Mouse (Mus musculus) E14TG2a.4 (cell line): ENCODE data around the gene Usp19.

Source experiments
- CTCF ChIP-seq: conservative IDR thresholded peaks from 2 replicates; pipeline ENCODE4 v1.5.1; 2014; ENCODE audit warnings: low read length
- POU5F1 ChIP-seq: IDR thresholded peaks from 2 replicates; pipeline ENCODE4 v1.6.1; 2014; ENCODE audit warnings: low read length, borderline replicate concordance

GRCm38 (mm10) chr9:108517931-108518332 lies 27.5 kb downstream of the Usp19 start:
- TF ChIP-seq CTCF (no peak), POU5F1 (no peak)
